Mouse (Mus musculus) T-helper 1 cell (primary cell): ENCODE data around the gene Magi1.

Source experiments
- in situ Hi-C: fragments of 300-600 bp; cut with MboI, MseI; formaldehyde crosslinking; loops from one replicate; pipeline ENCODE4 v1.15.1; 2025; ENCODE audit warnings: high pct_unique_total_duplicates

Magi1 gene

DNA sequence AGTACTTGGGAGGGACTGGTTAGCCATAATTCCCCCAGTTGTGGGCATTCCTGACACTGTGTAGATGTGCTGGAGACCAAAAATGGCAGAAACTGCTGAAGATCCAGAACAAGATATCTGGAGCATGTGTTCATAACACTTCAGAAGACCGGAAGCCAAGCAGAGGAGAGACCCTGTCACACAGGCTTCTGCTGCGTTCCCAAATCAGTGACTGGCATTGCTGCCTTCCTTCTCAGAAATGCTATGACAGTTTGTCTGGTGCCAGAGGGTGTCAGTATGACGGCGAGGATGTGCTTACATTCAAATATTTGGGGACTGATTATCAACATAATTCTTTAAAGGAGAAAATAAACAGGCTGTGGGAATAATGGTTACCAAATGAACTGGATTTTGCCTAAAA lies 373.7 kb downstream of the Magi1 start:
- in situ Hi-C loops, result no loop called here

DNA sequence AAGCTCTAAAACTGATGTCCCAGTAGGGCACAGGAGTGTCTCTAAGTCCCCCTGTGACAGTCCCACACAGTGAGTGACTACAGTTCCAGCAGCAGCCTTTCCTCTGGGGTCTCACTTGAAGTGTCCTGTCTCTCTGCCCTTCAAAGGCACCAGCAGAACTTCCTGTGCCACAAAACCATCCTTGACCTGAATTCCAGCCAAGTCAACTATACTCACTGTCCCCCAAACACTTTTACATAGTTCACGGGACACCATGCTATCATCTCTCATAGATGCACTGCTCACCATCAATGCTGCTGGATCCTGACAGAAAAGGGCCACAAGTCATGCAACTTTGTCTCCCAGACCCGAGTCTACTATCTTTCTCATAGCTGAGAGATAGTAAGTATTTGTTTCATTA lies 378.7 kb downstream of the Magi1 start:
- in situ Hi-C loops, result no loop called here

DNA sequence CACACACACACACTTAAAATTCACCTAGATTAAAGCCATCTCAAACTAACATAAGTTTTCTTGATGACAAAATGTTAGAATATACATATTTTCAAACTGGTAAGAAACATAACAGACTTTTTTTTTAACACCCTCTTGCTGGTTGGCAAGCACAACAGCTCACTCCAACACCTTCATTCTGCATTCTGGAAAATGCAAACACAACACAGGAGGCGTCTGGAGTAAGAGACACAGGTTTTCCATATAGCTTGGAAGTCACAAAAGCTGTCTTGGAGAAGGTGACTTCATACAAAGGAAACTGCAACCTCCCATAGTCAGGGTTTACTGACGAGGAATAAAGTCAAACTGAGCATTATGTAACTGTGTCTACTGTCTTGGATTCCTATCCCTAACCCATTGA lies 381.5 kb downstream of the Magi1 start:
- in situ Hi-C loops, result no loop called here

DNA sequence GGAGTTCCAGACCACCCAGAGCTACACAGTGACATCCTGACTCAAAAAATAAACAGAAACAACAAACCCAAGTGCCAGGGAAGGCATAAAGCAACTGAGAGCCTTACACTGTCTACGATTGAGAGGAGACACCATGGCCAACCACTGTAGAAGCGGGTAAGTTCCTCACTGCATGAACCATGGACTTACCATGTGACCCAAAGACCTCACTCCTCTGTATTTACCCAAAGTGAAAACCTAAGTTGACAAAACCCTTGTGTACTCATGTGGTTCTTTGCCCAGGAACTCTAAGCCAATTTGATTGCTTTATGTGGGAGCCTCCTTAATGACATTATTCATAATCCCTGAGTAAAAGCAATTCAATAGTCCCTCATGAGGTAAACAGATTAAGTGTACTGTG lies 382.3 kb downstream of the Magi1 start:
- in situ Hi-C loops, result no loop called here

DNA sequence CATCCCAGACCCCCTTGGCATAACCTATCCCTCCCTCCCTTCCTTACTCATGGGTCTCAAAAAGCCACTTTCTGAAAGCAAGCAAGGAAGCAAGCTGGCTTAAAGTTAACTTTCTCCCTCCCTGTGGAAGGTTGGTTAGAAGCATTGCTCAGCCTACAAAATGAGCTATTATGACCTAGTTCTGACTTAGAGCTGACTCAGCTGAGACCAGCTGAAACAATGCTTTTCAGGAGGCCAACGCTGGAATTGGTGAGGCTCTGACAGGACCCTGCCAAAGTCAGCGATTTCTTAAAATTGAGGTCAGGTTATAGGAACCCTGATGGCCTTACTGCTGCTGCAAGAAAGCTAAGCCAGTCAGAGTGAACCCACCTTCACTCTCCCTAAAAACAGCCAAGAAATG lies 386.2 kb downstream of the Magi1 start:
- in situ Hi-C loops, result no loop called here

DNA sequence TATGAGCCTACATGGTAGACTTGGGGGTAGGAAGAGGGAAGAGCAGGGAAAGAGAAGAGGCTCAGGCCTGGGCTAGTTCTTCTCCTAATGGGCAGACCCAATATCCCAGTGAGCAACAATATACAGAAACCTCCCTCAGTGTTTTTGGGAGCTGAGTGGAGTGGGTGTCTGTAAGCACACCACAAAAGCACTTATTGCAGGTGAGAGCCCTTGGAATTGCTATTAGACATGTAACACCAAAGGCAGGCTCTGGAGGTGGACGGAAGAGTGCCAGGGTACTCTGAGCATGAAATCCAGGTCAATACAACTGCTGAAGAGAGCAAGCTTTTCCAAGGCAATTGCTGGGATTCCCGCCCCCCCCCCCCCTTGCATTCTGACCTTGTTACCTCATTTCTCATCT lies 388.0 kb downstream of the Magi1 start:
- in situ Hi-C loops, result no loop called here

DNA sequence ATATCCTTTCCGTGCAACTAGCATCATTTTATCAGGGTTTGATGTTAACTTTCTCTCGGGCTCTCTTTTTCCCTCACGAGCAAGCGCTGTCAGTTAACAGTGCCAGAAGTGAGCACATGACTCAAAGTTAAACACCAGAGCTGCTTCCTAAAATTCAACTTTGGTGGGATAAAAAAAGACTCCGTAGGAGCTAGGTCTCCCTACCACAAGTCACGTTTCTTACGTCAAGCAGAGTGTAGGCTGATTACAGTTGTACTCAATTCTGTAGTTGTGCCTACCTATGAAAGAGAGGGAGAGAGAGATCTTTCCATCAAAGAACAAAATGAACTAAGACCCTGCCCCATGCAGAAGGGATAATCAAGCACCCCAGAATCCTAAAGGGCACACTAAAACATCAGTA lies 389.8 kb downstream of the Magi1 start:
- in situ Hi-C loops, result no loop called here

DNA sequence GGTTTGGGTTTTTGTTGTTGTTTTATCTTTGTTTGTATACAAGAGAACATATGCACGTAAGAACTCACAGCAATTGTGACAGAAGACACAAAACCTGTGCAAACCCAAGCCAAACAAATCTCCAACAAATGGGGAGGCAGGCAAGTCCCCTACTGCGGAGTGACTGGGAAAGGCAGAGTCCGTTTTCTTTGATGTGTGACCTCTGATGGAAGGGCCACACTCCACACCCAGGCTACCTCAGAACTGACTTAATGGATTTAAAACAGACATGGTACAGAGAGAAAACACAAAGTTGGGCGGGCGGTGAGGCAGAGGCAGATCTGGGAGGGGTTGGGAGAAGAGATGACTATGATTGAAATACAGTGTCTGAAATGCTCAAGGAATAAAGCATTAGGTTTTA lies 390.8 kb downstream of the Magi1 start:
- in situ Hi-C loops, result no loop called here

DNA sequence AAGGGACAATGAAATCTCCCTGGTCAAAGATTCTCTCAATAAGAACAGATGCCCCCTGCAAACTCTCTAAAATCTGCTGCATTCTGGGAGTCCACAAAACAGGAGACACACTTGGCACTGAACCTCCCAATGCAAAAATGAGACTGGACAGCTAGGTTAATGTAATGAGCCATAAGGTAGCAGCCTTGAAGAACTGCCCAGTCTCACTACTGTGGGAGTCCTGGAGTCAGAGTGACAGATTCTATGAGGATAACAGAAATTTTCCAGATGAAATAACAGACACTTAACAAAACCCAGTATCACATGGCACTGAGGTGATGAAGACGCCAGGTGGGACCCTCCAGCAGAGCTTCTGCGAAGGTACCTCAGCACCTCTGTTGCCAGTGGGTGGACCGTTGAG lies 393.7 kb downstream of the Magi1 start:
- in situ Hi-C loops, result no loop called here

DNA sequence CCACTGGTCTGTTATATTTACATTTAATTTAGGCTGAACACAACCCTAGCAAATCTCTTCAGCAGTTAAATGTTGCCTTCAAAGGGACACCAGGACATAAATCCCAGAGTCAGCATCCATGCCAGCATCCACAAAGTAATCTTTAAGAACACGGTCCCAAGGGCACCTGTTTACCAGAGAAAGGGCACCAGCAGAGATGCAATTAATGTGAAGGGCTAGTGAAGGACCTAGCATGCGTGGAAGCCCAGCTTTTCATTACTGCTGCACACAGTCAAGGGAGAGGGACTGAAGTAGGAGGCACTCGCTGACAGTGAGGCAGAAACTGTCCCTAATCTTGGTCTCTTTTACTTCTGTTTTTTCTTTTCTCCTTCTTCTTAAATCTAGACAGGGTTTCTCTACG lies 406.4 kb downstream of the Magi1 start:
- in situ Hi-C loops, result no loop called here

DNA sequence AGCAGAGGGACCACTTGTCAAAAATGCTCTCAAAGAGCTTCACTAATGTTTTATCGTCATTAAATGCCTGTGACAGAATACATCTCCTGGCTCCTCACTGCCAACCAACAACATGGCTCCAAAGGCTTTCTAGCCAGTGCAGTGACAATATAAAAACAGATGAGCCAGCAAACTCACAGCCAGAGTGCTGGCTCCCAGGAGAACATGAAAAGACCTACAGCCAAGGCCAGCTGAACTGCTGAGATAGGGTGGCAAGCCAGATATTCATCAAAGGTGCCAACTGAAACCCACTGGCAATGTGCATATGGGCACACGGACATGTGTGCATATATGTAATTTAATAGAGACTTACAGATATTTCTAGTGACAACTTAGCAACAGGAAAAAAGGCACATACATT lies 408.8 kb downstream of the Magi1 start:
- in situ Hi-C loops, result no loop called here

DNA sequence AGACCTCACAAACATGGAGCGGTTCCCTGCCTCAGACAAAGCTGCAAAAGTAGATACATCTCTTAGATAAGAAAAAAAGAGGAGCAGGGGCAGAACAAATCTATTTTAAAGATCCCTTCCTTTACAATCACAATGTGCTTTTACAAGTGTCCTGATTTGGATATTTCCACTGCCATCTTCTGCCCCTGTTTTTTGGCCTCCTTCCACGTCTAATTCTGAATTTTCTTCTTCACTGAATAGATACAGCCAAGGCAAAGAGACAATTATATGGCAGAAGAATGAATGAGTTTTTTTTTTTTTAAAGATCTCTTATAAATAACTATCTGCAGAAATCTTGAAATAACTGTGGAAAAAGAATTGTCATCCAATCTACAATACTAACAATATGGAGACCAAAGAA lies 409.3 kb downstream of the Magi1 start:
- in situ Hi-C loops, result no loop called here

DNA sequence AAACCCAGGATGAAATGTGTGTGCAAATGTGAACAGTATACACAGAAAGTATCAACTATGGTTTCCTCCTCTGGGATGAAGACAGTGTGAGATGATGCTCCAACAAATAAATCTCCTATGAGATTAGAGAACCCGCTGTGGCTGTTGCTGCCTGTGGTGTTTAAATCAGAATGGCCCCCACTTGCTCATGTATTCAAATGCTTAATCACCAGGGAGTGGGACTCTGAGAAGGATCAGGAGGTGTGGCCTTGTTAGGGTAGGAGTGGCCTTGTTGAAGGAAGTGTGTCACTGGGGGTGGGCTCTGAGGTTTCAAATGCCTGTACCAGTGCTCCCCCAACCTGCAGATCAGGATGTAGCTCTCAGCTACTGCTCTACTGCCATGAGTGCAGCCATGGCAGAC lies 410.2 kb downstream of the Magi1 start:
- in situ Hi-C loops, result no loop called here

DNA sequence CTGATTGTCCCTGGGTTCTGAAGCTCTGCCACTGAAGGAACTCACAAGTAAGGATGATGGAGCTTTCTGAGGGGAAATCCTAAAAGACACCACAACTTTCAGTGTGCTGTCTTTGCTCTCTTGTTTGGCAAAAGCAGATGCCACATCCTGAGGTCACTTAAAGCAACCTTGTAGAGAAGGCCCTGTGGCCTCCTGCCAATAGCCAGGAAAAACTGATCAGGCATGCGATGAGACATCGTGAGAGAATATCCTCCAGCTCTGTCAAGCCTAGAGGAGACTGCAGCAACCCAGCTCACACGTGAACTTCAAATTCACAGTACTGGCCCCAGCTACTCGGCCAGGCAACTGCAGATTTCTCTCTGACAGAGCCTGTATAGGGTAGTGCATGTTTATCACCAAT lies 412.2 kb downstream of the Magi1 start:
- in situ Hi-C loops, result no loop called here

DNA sequence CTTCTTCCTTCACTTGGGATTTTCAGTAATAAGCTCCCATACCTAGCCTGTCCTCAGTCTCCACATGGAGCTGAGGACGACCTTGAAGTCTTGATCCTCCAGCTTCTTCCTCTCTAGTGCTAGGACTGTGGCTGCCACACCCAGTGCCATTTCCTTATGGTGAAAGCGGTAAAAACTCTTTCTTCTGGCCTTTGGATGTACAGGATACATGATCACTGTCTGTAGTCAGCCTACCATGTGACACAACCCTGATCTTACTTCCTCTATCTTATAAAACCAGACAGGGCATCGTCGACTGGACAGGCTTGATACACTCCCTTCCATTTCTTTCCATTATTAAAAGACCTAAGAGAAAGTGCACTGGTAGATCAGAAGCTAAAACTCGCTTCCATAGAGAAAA lies 413.7 kb downstream of the Magi1 start:
- in situ Hi-C loops, result no loop called here

DNA sequence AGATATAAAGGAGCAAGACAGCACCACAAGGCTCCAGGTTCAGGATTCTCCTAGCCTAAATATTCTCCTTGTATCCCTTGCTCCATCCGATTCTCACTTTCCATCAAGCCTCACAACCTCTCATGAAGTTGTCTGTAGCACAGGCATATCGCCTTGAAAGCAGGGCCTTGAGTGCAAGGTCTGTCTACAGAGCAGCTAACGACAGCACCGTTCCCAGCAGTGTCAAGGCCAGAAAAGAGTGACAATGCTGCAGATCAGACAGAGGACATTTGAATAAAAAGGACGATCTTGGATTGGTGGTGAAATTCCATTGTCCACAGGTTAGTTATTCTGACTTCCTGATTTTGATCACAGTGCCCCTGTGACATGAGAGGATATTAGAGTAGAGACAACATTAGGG lies 421.5 kb downstream of the Magi1 start:
- in situ Hi-C loops, result no loop called here

DNA sequence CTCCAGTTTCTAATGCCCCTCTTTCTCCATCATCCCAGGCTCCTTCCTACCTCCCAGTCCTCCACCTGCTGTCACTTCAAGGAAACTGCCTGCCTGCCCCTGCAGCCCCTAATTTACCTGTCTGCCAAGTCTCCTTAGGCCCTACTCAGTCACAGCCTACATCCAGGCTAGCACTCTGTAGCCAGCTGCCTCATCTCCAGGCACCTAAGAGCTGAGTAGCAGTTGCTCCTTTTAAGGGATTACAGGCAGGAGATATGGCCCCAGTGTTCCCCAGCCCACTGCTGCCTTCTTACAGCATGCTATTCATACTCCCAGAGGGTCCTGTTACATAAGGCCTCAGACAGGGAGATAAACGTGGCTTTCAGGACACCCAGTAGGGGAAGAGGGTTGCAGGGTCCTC lies 426.9 kb downstream of the Magi1 start:
- in situ Hi-C loops, result no loop called here

DNA sequence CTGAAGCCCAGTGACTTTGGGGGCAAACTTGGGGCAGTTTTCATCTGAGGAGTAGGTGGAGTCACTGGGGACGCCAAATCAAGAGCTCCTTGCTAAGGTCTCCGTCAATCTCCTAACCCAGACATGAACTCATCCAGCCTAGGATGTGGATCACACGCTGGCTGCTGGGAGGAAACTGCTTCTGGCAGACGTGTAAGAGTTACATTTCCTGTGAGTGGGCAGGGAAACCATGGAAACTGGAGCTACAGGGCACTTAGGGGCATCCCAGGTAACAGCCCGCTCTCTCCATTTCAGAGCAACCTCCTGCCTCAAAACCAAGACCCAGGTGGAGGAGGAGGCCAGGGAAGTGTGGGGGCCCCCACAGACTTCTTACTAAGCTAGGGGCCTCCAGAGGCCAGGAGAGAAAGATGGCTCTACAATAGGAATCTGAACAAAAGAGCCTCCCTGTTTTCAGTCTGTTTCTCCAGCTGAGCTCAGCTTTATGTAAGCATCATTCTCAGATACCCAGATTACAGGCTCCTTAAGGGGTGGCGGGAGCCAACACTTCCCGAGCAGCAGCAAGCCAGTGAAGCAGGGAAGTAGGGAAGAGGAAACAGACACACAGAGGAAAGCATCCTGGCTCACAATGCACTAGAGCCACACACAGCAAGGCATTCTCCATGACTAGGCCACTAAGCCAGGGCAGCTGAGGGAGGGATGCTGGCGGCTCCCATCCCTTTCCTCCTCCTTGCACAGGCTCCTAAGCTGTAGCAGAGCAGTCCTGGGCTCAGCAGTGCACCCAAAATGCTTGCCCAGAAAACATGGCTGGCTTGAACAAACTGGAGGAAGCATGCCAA lies 427.7 kb downstream of the Magi1 start:
- in situ Hi-C loops, result no loop called here

DNA sequence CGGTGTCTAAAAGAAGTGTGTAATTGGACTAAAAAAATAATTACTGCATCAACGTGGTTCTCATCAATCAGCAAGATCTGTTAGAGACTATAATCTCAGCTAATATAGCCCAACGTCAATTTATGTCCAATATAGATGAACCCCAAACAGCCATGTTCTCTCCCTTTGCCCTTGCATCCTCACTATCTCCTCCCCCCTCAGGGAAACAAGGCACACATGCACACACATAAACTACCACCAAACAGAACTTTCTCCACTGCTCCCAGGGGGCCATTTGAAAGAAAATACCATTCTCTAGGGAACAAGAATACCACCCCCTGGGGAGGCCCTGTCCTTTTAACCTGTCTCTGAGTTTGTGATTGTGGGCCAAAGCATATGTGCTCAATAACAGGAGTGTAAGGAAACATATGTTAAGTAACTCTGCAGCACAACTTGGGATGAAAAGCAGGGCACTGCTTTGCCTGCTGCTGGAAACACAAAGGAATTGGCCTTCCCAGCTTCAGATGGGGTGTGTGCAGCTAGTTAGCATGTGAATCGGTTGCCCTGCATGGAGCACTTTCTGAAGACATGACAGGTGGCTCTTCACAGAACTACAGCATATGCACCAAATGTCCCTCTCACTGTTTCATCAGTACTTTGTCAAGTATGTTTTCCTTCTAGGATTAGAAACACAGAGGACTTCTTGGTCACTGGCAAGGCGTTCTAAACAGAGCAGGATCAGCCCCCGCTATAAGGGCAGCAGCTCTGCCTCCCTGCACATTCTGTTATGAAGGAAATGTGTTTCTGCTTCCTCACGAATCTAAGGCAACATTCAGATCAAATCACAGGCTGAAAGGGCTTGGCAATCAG lies 434.6 kb downstream of the Magi1 start:
- in situ Hi-C loops, result no loop called here

DNA sequence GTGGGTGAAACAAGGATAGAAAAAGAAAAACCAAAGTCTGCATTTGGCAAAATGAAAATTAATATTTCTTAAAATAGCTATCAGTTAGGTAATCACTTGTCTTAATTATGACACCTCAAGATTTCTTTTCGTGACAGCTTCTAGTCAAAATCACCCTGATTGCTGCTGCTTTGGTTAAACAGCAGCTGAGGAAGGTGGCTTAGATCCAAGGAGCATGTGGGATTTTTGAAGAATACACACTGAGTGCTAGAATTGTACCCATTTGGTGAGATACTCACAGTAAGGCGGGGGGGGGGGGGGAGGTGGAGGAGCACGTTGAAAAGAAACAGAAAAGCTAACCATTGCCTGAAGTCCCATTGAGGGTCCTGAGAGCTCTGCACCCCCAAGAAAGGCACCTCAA lies 438.2 kb downstream of the Magi1 start:
- in situ Hi-C loops, result no loop called here

DNA sequence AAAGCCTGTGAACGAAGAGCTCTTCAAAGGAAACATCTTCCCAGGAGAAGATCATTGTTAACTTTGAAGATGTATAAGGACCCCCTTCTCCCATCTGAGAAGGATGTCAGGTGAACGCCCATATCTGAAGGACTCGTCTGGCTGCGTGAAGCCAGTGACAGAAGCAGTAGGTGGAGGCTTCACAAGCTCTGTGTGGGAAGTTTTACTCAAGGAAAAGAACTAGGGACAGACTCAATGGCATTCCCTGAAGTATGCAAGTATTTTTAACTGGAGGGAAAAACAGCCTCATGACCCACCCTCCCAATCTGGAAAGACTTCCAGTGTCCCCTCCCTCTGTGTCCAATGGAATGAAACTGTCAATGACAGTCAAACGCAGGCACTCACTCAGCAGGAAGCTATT lies 438.6 kb downstream of the Magi1 start:
- in situ Hi-C loops, result no loop called here

DNA sequence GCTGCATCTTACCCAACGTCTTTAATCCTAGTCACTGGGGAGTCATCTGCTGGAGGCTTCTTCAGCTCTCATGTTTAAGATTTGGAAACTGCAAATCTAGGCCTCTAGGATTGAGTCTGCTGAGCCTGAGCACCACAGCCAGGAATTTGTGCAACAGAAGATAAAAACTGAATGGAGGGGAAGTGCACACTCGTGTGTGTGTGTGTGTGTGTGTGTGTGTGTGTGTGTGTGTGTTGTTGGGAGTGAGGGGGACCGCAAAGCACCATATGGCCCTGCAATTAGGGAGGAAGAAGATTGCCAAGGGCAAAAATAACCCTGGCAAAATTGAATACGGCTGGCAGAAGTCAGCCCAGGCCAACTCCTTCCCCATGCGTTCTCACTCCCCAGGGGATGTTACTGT lies 439.1 kb downstream of the Magi1 start:
- in situ Hi-C loops, result no loop called here

DNA sequence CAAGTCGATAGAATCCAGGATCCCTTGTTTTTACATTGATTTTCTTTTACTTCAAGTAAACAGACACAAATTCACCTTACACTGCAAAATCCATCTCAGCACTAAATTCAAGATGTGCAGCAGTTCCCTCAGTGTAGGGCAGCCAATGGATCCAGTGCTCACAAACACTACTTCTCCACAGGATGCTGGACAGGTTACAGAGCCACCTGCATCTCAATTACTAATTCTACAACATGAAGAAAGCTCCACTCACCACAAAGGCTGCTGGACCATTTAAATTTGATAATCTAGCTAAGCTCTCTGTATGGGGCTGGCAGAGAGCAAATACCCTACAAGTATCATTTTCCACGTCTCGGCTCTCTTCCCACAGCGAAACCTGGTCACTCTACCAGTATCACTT lies 445.3 kb downstream of the Magi1 start:
- in situ Hi-C loops, result loop anchor here (10.0 kb wide), 1 partner anchor 936 kb away; no protein-coding TSS in a partner anchor
